Mouse (Mus musculus): ENCODE measurements around the gene Ankrd13b. TPM values are rescaled to one million over a fixed set of nuclear protein-coding genes. Genes with fewer than 3 reads are reported as not detected.
A peak's percentile ranks its signal among the peaks of the same experiment; 100 is the strongest.

Gene Ankrd13b
- polyA plus RNA-seq, 1 experiment: 140 TPM

GRCm38 (mm10) chr11:77511336-77511735, 21.9 kb upstream of the Ankrd13b start:
- DNase-seq (ENCODE audit: extremely low spot score in 1 of 2, low spot score in 1 of 2): no peak

- DNase-seq (ENCODE audit: extremely low spot score in 1 of 2, low spot score in 1 of 2): peak in 1 of 2 experiments; percentile 88
These were observed 18.9 kb upstream of the Ankrd13b start for GRCm38 (mm10) chr11:77508068-77509021.

GRCm38 (mm10) chr11:77507426-77507825, 17.9 kb upstream of the Ankrd13b start:
- no peak for DNase-seq (ENCODE audit: extremely low spot score in 1 of 2, low spot score in 1 of 2)

- DNase-seq (ENCODE audit: extremely low spot score in 1 of 2, low spot score in 1 of 2): no peak
These were observed 17.5 kb upstream of the Ankrd13b start for GRCm38 (mm10) chr11:77506941-77507340.

- DNase-seq (ENCODE audit: extremely low spot score in 1 of 2, low spot score in 1 of 2): no peak
These were observed 16.8 kb upstream of the Ankrd13b start for GRCm38 (mm10) chr11:77506273-77506672.

- DNase-seq (ENCODE audit: extremely low spot score in 1 of 2, low spot score in 1 of 2): no peak
These were observed 16.0 kb upstream of the Ankrd13b start for GRCm38 (mm10) chr11:77505291-77505980.

GRCm38 (mm10) chr11:77504377-77504776, 14.9 kb upstream of the Ankrd13b start:
- DNase-seq (ENCODE audit: extremely low spot score in 1 of 2, low spot score in 1 of 2): no peak

GRCm38 (mm10) chr11:77503511-77503910, 14.0 kb upstream of the Ankrd13b start:
- DNase-seq (ENCODE audit: extremely low spot score in 1 of 2, low spot score in 1 of 2): no peak

- no peak for DNase-seq (ENCODE audit: extremely low spot score in 1 of 2, low spot score in 1 of 2)
These were observed 13.0 kb upstream of the Ankrd13b start for GRCm38 (mm10) chr11:77502481-77502880.

GRCm38 (mm10) chr11:77501971-77502370, 12.5 kb upstream of the Ankrd13b start:
- DNase-seq (ENCODE audit: extremely low spot score in 1 of 2, low spot score in 1 of 2): no peak

- peak in 1 of 2 experiments; percentile 89 for DNase-seq (ENCODE audit: extremely low spot score in 1 of 2, low spot score in 1 of 2)
These were observed 11.9 kb upstream of the Ankrd13b start for GRCm38 (mm10) chr11:77501392-77501791.

- DNase-seq (ENCODE audit: extremely low spot score in 1 of 2, low spot score in 1 of 2): peak in 1 of 2 experiments; percentile 57
These were observed 11.2 kb upstream of the Ankrd13b start for GRCm38 (mm10) chr11:77500361-77501325.

- peak in 1 of 2 experiments; percentile 53 for DNase-seq (ENCODE audit: extremely low spot score in 1 of 2, low spot score in 1 of 2)
These were observed 9.9 kb upstream of the Ankrd13b start for GRCm38 (mm10) chr11:77499354-77499753.

- no peak for DNase-seq (ENCODE audit: extremely low spot score in 1 of 2, low spot score in 1 of 2)
These were observed 9.0 kb upstream of the Ankrd13b start for GRCm38 (mm10) chr11:77498261-77499139.

- no peak for DNase-seq (ENCODE audit: extremely low spot score in 1 of 2, low spot score in 1 of 2)
These were observed 8.4 kb upstream of the Ankrd13b start for GRCm38 (mm10) chr11:77497851-77498250.

GRCm38 (mm10) chr11:77497341-77497756, 7.9 kb upstream of the Ankrd13b start:
- peak in 1 of 2 experiments; percentile 70 for DNase-seq (ENCODE audit: extremely low spot score in 1 of 2, low spot score in 1 of 2)

GRCm38 (mm10) chr11:77495507-77495906, 6.0 kb upstream of the Ankrd13b start:
- no peak for DNase-seq (ENCODE audit: extremely low spot score in 1 of 2, low spot score in 1 of 2)

GRCm38 (mm10) chr11:77494782-77495181, 5.3 kb upstream of the Ankrd13b start:
- DNase-seq (ENCODE audit: extremely low spot score in 1 of 2, low spot score in 1 of 2): no peak

GRCm38 (mm10) chr11:77494344-77494676, 4.8 kb upstream of the Ankrd13b start:
- no peak for DNase-seq (ENCODE audit: extremely low spot score in 1 of 2, low spot score in 1 of 2)

Measured in frontal cortex, adult 2 months (tissue).